Mouse (Mus musculus): ENCODE measurements around the gene Irf2. TPM values are rescaled to one million over a fixed set of nuclear protein-coding genes. Genes with fewer than 3 reads are reported as not detected.

The Irf2 gene
- total RNA-seq, 4 experiments from 2014 or later: 50.8 to 60.3 (median 54.0) TPM

DNA sequence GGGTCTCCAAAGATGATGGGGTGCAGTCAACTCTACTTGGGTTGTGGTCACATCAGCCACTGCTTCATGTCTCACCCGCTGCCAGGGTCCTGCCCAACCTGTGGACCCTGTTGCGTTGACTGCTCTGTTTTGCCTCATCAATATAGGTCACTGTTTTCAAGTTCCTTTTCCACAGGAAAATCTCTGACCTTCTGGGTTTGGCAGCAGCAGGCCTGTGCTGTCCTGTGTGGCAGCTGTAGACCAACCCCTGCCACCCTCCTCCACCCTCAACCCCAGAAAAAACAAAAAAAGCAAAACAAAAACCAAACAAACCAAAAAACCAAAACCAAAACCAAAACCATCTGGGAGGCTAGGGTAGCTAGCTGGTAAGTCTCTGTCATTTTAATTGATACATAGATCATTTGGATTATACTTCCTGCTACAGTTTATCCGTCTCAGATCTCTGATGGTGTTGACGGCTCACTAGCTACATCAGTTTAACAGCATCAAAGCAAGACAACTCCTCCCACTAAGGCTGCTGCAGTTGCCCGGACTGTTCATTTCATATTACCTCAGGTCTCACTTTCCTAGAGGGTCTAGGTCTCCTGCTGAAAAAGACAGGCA is 16.3 kb downstream of the Irf2 start:
- DNase-seq (ENCODE audit: low spot score in 2 of 2): no peak

GRCm38 (mm10) chr8:46757613-46758012 is 18.1 kb downstream of the Irf2 start:
- DNase-seq (ENCODE audit: low spot score in 2 of 2): no peak

GRCm38 (mm10) chr8:46758131-46758530 is 18.6 kb downstream of the Irf2 start:
- DNase-seq (ENCODE audit: low spot score in 2 of 2): no peak

DNA sequence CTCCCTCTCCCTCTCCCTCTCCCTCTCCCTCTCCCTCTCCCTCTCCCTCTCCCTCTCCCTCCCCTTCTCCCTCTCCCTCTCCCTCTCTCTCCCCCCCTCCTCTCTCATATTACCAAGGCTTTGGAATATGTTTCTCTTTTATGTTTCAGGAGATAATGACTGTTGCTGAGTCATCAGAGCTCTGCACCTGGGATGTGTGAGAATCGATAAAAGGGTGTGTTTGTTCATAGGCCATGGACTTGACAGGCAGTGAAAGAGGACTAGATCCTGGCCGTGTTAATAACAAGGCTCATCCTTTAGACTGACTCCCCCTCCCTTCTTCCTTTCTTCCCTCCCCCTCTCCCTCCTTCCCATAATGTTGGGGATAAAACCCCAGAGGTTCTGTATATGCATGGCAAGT is 19.1 kb downstream of the Irf2 start:
- no peak for DNase-seq (ENCODE audit: low spot score in 2 of 2)

DNA sequence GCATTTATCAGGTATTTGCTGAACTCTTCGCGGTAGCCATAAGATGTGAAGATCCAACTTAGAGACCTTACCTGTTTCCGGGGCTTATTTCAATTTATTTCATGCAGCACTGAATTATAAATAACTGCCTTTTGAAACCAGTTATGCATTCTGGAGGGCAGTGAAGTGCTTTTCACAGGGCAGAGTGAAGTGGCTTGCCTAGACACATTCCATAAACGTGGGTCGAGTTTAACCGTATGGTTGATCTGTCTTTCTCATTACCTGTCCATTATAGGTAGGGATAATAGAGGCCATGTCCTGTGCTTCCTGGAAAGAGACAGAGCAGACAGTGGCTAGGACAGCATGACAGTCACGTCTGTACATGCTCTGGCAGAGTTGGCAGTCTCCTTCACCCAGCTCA is 20.0 kb downstream of the Irf2 start:
- no peak for DNase-seq (ENCODE audit: low spot score in 2 of 2)

DNA sequence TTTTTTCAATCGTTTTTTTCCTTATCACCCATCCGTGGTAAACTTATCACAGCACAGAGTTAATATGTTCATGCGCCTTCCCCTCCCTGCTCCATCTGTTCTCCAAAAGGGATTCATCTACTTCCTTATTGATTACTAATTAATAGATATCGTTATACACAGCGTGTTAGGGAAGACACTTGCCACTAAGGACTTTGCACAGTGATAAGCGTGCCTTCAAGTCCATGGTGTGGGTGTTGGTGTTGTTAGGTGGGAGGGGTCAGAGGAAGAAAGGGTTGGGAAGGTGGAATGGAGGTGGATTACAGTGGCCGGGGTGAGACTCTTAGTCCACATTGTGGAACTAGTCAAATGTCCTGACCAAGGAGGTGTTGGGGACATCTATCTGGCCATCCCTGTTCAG is 21.2 kb downstream of the Irf2 start:
- DNase-seq (ENCODE audit: low spot score in 2 of 2): no peak

DNA sequence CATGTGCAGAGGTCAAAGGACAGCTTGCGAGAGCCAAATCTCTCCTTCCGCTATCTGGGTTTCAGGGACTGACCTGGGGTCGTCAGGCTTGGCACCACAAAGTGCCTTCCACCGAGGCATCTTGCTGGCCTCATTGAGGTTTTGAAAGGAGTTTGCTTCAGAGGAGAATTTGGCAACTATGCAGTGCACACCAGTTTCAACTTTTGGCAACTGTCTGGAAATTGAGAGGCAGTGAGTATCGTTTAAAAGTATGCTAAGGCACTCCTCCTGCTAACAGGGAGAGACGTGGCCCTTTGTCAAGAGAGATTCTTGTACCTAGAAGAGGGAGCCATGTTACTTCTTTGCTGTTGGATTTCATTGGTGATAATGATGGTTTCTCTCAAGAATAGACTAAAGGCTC is 21.9 kb downstream of the Irf2 start:
- DNase-seq (ENCODE audit: low spot score in 2 of 2): no peak

- peak; percentile 42 to 72 for DNase-seq (ENCODE audit: low spot score in 2 of 2)
These were observed 30.1 kb downstream of the Irf2 start for GRCm38 (mm10) chr8:46769408-46770180.

GRCm38 (mm10) chr8:46770905-46771516 is 31.5 kb downstream of the Irf2 start:
- no peak for DNase-seq (ENCODE audit: low spot score in 2 of 2)

DNA sequence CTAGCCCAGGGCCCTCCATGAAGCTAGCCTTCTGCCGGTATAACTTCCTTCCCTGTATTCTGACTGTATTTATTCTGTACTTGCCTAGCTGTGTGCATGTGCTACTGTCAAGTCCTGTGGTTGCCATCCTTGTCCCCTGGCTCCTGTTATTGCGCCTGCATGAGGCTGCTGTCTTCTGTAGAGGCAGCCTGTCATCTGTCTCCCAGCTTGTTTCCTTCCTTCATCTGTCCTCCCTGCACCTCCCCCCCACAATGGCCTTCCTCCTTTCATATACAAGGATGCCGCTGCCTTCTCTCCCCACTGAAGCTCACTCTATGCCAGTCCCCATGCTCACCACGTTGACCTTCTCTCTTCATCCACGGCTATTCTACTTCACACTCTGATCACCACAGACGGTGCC is 33.3 kb downstream of the Irf2 start:
- DNase-seq (ENCODE audit: low spot score in 2 of 2): no peak

DNA sequence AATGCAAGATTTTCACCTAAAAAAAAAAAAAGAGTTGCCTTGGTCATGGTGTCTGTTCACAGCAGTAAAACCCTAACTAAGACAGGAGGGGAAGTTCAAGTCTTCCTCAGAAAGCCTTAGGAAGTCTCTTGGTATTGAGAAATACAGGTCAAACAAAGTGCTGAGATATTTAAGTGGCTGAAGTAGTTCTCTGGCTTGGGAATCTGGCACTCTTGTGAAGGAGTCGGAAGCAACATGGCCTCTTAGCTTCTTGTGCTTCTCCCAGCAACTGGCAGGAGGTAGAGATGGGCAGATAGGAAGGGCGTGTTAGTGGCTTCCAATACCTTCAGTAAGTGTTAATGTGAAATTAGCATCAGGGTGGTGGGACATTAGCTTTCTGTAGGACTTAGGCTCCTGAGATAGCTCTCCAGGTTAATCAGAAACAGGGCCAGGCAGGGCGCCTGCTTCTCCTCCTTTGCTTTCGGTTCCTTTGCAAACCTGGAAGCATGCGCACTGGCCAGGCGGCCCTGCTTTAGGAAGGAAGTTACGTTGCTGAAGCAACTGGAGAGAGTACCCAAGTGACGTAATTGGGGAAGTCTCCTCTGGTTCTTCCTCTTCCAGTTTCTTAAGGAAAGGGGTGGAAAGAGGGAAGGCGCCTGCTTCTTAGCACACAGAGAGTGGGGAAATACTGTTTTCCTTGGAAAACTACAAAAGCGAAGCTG is 38.4 kb downstream of the Irf2 start:
- DNase-seq (ENCODE audit: low spot score in 2 of 2): no peak

DNA sequence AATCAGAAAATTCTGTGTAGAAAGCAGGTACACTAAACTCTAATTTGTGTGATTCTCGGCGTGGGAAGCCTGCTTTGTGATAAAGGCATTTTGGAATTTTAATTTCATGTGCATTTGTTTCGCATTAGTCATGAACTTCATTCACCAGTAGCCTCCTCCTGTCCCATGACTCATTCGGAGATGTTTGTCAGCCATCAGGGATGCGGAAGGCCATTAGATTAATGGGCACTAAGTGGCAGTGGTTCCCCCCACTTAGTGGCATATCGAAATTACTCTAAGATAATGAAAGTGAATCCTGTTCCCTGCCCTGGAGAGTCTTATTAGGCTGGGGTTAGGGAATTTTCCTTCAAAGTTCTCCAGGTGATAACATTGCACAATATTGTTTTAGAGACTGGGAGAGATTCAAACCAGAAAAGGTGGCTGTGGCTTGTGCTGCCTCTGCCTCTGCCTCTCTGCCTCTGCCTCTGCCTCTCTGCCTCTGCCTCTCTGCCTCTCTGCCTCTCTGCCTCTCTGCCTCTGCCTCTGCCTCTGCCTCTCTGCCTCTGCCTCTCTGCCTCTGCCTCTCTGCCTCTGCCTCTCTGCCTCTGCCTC is 41.6 kb downstream of the Irf2 start:
- no peak for DNase-seq (ENCODE audit: low spot score in 2 of 2)

DNA sequence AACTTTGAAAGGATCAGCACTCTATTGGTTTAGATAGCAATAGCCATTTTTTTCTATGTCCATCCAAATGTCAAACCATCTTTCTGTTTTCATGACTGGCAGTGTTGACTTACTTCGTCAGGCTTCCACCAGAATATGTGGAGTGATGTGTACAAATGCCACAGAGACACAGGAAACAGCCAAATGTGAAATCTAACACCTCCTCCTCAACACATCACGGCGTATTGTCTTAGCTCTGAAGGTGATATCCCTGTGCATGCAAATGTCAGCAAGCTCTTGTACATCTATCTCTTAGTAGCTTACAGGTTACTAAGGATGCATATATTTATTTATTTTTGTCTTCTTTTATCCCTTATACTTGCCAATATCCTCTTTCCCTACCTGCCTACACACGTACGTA is 42.7 kb downstream of the Irf2 start:
- no peak for DNase-seq (ENCODE audit: low spot score in 2 of 2)

DNA sequence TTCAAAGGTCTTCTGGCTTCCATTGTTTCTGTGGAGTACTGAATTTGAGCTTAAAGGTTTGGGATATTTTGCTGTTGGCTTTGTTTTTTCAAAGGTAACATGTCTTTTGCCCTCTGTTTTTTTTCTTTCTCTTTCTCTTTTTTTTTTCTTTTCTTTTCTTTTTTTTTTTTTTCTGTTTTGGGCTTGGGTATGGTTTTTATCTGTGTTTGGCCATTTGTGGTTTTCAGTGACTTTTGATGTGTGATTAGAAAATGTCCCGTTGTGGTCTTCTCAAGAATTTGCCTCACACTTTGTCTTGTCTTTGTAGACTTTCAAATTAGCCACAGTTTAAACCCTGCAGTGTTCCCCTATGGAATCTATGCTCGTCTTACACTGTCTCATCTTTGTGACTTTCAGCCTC is 45.5 kb downstream of the Irf2 start:
- DNase-seq (ENCODE audit: low spot score in 2 of 2): no peak

- no peak for DNase-seq (ENCODE audit: low spot score in 2 of 2)
These were observed 46.4 kb downstream of the Irf2 start for GRCm38 (mm10) chr8:46785926-46786325.

- DNase-seq (ENCODE audit: low spot score in 2 of 2): no peak
These were observed 49.8 kb downstream of the Irf2 start for GRCm38 (mm10) chr8:46789091-46789881.

DNA sequence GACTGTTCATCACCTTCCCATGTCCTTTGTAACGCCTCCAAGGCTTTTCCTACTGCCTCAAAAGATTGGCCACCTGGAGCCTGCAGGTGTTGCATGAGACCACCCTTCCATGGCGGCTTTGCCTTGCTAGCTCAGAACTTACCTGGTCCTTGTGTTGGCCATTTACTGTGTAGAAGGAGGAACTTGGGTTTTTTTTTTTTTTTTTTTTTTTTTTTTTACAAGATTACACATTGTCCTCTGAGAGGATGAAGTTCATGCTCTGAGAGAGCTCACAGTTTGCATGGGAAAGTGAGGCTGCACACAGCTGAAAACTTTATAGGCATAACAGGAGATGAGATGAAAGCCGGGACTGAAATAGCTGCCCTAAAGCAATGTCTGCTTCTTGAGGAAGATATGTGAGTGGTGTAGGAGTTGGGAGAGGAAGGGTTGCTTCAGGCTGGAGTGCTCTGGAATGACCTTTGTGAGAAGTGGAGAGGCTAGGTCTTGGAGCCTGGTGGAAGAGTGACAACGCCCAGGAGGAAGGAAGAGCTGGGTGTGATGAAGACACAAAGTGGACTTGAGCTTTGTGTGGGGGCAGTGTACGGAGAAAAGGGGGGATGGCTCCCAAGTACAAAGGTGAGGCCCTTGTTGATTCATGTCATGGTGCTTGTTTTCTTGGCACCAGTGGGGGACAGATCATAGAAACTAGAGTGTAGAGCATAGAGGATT is 52.3 kb downstream of the Irf2 start:
- no peak for DNase-seq (ENCODE audit: low spot score in 2 of 2)

GRCm38 (mm10) chr8:46792653-46793052 is 53.1 kb downstream of the Irf2 start:
- no peak for DNase-seq (ENCODE audit: low spot score in 2 of 2)

DNA sequence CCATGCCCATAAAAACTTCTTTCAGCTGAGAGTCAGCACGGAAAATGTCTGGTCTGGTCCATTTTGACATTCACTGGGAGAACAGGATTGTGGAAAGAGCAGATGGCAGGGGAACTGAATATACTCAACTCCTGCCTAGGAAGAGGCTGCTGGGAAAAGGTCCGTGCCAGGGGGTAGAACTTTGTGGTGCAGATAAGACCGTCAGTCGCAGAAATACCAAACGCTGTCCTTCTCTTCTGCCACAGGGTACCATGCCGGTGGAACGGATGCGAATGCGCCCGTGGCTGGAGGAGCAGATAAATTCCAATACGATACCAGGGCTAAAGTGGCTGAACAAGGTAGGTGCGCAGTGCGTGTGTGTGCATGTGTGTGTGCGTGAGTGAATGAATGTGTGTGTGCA is 53.7 kb downstream of the Irf2 start:
- no peak for DNase-seq (ENCODE audit: low spot score in 2 of 2)

- no peak for DNase-seq (ENCODE audit: low spot score in 2 of 2)
These were observed 54.8 kb downstream of the Irf2 start for GRCm38 (mm10) chr8:46794317-46794716.

All from layer of hippocampus, adult 8-10 months (tissue).